Mouse (Mus musculus): ENCODE measurements around the gene Nfib. TPM values are rescaled to one million over a fixed set of nuclear protein-coding genes. Genes with fewer than 3 reads are reported as not detected.

The Nfib gene
- polyA plus RNA-seq, 2 experiments = 57.3 to 126 TPM

DNA sequence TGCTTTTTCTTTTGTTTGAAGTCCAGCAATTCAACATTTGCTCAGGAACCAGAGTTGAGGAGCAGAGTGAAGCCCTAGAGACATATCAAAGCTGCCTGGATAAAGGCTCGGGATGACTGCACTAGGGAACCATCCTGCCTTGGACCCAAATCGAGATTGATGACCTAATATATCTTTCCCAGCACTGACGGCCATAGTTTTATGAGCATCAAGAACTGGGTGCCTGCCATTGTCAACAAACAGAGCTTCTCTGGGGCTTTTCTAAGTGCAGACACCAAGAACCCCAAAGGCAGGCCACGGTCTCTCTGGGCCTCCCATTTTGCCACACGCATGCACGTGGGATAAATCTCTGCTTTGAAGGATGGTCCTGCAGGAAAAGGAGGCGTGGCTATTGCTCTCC lies 153.3 kb downstream of the Nfib start:
- H3K4me1 ChIP-seq (ENCODE audit: control insufficient read depth, insufficient read depth, low read length) = peaks cover 19% of the 10 kb centered on the region
- H3K36me3 ChIP-seq (ENCODE audit: control insufficient read depth, insufficient read depth, low read length) = no peaks in the 10 kb centered on the region
- H3K9me3 ChIP-seq (ENCODE audit: control insufficient read depth, low read length) = no peaks in the 10 kb centered on the region
- H3K4me3 ChIP-seq (replicated peaks; ENCODE audit: low read length) = no peak overlapping the region
- H3K4me2 ChIP-seq (replicated peaks; ENCODE audit: low read depth, low read length, severe bottlenecking) = no peak overlapping the region
- no peak overlapping the region for H3K27ac ChIP-seq (replicated peaks; ENCODE audit: low read depth, low read length)
- DNase-seq (ENCODE audit: low spot score) (peak; percentile 14), ATAC-seq (ENCODE audit: low FRiP score, low read depth) (no peak)
- no peak overlapping the region for H3K9ac ChIP-seq (ENCODE audit: low read depth, low read length, severe bottlenecking)
- WGBS = 44% methylated on average over 7 of the region's 7 CpGs
- TF ChIP-seq POLR2A (IDR thresholded peaks at IDR 0.05; ENCODE audit: borderline replicate concordance, extremely low read depth, insufficient read depth, insufficient read length) = no peak
- H3K27me3 ChIP-seq (ENCODE audit: control insufficient read depth, insufficient read depth, low read length) = no peaks in the 10 kb centered on the region

DNA sequence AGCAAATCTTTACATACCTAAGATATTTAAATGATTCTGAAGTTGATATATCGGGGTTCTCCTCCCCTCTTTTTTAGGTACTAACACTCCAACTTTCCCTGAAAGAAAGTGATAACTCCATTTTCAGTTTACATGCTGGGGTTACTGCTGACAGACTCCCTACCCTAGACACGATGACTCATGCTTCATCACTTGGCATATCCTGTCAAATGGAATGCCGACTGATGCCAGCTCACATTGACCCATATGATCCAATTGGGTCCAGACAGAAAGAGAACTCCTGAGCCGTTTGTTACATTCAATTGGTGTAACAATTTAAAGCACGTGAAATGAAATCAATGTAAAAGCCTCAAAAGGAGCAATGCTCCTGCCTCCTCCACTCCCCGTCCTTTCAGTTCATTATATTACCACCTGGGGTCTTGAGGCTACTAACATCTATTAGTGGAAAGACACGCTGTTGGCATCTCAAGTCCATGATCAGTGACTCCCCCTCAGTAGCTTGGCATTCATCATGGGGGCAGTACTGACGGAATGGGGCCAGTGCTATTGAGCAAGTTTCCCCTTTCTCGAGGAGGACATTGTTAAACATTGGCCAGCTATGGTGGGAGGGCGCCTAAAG lies 155.7 kb downstream of the Nfib start:
- ATAC-seq (ENCODE audit: low FRiP score, low read depth) (no peak), DNase-seq (ENCODE audit: low spot score) (no peak)
- Histone ChIP-seq H3K27me3 (ENCODE audit: control insufficient read depth, insufficient read depth, low read length) (no peaks in the 10 kb centered on the region), H3K4me1 (ENCODE audit: control insufficient read depth, insufficient read depth, low read length) (peaks cover 7% of the 10 kb centered on the region; the same call in 1 of the 2 replicates), H3K4me2 (replicated peaks; ENCODE audit: low read depth, low read length, severe bottlenecking) (no peak overlapping the region), H3K36me3 (ENCODE audit: control insufficient read depth, insufficient read depth, low read length) (no peaks in the 10 kb centered on the region), H3K9me3 (ENCODE audit: control insufficient read depth, low read length) (no peaks in the 10 kb centered on the region), H3K27ac (replicated peaks; ENCODE audit: low read depth, low read length) (no peak overlapping the region), H3K9ac (ENCODE audit: low read depth, low read length, severe bottlenecking) (no peak overlapping the region), H3K4me3 (replicated peaks; ENCODE audit: low read length) (no peak overlapping the region)
- no peak for TF ChIP-seq POLR2A (IDR thresholded peaks at IDR 0.05; ENCODE audit: borderline replicate concordance, extremely low read depth, insufficient read depth, insufficient read length)
- WGBS = 90% methylated on average over 10 of the region's 10 CpGs

DNA sequence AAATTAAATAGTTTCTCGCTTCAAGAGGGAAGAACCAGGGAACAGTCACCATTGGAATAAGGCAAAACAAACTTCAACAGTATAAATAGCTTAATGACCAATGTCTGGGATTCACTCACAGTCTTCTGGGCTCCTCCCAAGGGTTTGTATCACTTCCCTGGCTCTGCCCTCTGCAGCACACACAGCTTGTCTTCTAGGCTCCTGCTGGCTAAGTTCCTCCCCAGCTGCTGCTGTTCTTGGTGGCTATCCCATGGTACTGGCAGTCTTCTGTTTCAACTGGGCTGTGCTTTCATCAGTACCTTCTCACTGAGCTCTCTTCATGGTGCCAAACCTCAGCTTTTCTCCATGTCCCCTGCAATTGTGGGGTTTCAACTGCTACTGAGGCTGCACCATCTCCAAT lies 157.3 kb downstream of the Nfib start:
- no peak for DNase-seq (ENCODE audit: low spot score)
- no peaks in the 10 kb centered on the region for H3K36me3 ChIP-seq (ENCODE audit: control insufficient read depth, insufficient read depth, low read length)
- 79% methylated on average over 1 of the region's 1 CpGs for WGBS
- H3K9ac ChIP-seq (ENCODE audit: low read depth, low read length, severe bottlenecking) = no peak overlapping the region
- H3K4me1 ChIP-seq (ENCODE audit: control insufficient read depth, insufficient read depth, low read length) = peaks cover 7% of the 10 kb centered on the region; the same call in 1 of the 2 replicates
- no peak overlapping the region for H3K27ac ChIP-seq (replicated peaks; ENCODE audit: low read depth, low read length)
- no peak for TF ChIP-seq POLR2A (IDR thresholded peaks at IDR 0.05; ENCODE audit: borderline replicate concordance, extremely low read depth, insufficient read depth, insufficient read length)
- no peaks in the 10 kb centered on the region for H3K27me3 ChIP-seq (ENCODE audit: control insufficient read depth, insufficient read depth, low read length)
- H3K4me3 ChIP-seq (replicated peaks; ENCODE audit: low read length) = no peak overlapping the region
- no peak for ATAC-seq (ENCODE audit: low FRiP score, low read depth)
- H3K4me2 ChIP-seq (replicated peaks; ENCODE audit: low read depth, low read length, severe bottlenecking) = no peak overlapping the region
- no peaks in the 10 kb centered on the region for H3K9me3 ChIP-seq (ENCODE audit: control insufficient read depth, low read length)

DNA sequence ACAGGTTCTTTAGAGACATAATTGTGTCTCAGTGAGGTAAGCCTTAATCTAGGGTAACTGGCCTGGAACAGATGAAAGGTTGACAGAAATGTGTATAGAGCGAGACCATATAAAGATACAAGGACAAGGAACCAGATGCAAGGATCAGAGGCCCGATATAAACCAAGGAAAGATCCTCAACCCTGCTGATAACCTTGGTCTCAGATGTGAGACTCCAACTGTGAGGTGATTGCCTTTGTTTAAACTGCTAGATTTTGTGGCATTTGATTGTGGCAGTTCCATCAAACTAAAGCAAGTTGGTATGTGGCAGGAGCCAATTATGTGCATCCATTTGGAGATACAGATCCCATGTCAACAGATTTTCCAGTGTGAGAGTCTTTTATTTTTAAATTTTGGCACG lies 161.6 kb downstream of the Nfib start:
- ATAC-seq (ENCODE audit: low FRiP score, low read depth) (no peak), DNase-seq (ENCODE audit: low spot score) (no peak)
- no peak overlapping the region for H3K27ac ChIP-seq (replicated peaks; ENCODE audit: low read depth, low read length)
- TF ChIP-seq POLR2A (IDR thresholded peaks at IDR 0.05; ENCODE audit: borderline replicate concordance, extremely low read depth, insufficient read depth, insufficient read length) = no peak
- 74% methylated on average over 3 of the region's 3 CpGs for WGBS
- no peaks in the 10 kb centered on the region for H3K27me3 ChIP-seq (ENCODE audit: control insufficient read depth, insufficient read depth, low read length)
- H3K9me3 ChIP-seq (ENCODE audit: control insufficient read depth, low read length) = no peaks in the 10 kb centered on the region
- peaks cover 23% of the 10 kb centered on the region for H3K4me1 ChIP-seq (ENCODE audit: control insufficient read depth, insufficient read depth, low read length)
- no peak overlapping the region for H3K4me2 ChIP-seq (replicated peaks; ENCODE audit: low read depth, low read length, severe bottlenecking)
- H3K36me3 ChIP-seq (ENCODE audit: control insufficient read depth, insufficient read depth, low read length) = no peaks in the 10 kb centered on the region
- no peak overlapping the region for H3K4me3 ChIP-seq (replicated peaks; ENCODE audit: low read length)
- H3K9ac ChIP-seq (ENCODE audit: low read depth, low read length, severe bottlenecking) = no peak overlapping the region

DNA sequence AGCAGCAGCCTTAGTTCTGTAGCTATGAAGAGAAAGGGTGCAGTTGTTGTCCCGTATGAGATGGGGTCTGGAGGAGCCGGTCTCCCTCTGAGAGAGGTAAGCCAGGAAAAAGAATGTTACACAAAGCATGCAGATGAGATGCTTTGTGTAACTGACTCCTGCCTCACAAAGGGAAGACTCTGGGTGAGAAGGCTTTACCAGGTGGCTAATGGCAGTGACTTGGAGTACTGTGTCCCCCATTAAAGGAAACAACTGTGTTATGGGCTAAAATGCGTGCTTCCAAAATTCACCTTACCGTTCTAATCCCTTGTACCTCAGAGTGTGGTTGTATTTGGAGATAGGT lies 162.2 kb downstream of the Nfib start:
- no peaks in the 10 kb centered on the region for H3K9me3 ChIP-seq (ENCODE audit: control insufficient read depth, low read length)
- peaks cover 28% of the 10 kb centered on the region for H3K4me1 ChIP-seq (ENCODE audit: control insufficient read depth, insufficient read depth, low read length)
- DNase-seq (ENCODE audit: low spot score) = no peak
- no peak overlapping the region for H3K4me3 ChIP-seq (replicated peaks; ENCODE audit: low read length)
- TF ChIP-seq POLR2A (IDR thresholded peaks at IDR 0.05; ENCODE audit: borderline replicate concordance, extremely low read depth, insufficient read depth, insufficient read length) = no peak
- ATAC-seq (ENCODE audit: low FRiP score, low read depth) = no peak
- no peak overlapping the region for H3K4me2 ChIP-seq (replicated peaks; ENCODE audit: low read depth, low read length, severe bottlenecking)
- no peaks in the 10 kb centered on the region for H3K36me3 ChIP-seq (ENCODE audit: control insufficient read depth, insufficient read depth, low read length)
- H3K27ac ChIP-seq (replicated peaks; ENCODE audit: low read depth, low read length) = no peak overlapping the region
- WGBS = 74% methylated on average over 4 of the region's 4 CpGs
- H3K9ac ChIP-seq (ENCODE audit: low read depth, low read length, severe bottlenecking) = no peak overlapping the region
- no peaks in the 10 kb centered on the region for H3K27me3 ChIP-seq (ENCODE audit: control insufficient read depth, insufficient read depth, low read length)

All from limb, embryonic 14.5 days (tissue).